Comparison of ENCODE assay signal across 12 mouse cellular contexts in the genomic region with DNA sequence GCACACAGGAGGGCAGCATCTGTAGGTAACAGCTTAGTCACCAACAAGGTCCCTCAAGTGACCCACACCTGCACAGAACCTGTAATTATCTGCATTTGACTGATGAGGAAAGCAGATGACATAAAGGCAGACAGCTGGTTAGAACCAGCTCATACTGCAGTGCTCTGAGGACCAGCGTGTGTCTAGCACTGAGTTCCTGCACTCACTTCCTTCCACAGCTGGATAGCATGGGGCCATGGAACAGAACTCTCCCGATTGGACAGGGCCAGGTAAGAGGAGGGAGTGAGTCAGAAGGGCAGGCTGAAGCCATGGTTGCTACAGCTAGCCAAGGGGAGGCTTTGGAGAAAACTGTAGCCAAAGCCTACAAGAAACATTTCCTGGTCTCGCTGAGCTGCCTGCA.
"Had no signal": no experiment of that assay in that cellular context is flagged by ENCODE, and none has a peak within 500 bp of the region (broad histone marks: within the 10 kb centered on the region; RNA-seq: fewer than 3 reads in every experiment).

No protein-coding gene starts in this region.

- DNase-seq: kidney, adult 18-20 months; kidney, postnatal 25 days; layer of hippocampus, postnatal 36 days; liver; liver, embryonic 13.5 days; liver, postnatal 0 days; right cerebral cortex, adult 18-20 months; right cerebral cortex, postnatal 25 days; thymus, postnatal 36 days had no signal

- H3K9me3 ChIP-seq: limb, embryonic 12.5 days; liver, embryonic 13.5 days; midbrain, embryonic 10.5 days had no signal

- H3K27me3 ChIP-seq: limb, embryonic 12.5 days; liver, embryonic 13.5 days had no signal

- H3K9ac ChIP-seq: limb, embryonic 12.5 days; liver, embryonic 13.5 days; liver, postnatal 0 days had no signal

- H3K4me2 ChIP-seq: limb, embryonic 12.5 days; liver, embryonic 13.5 days had no signal

- H3K4me1 ChIP-seq: liver, embryonic 13.5 days; midbrain, embryonic 10.5 days had no signal

- H3K27ac ChIP-seq: liver, embryonic 13.5 days; midbrain, embryonic 10.5 days had no signal

- ATAC-seq: liver, postnatal 0 days; midbrain, embryonic 16.5 days had no signal

- H3K4me3 ChIP-seq: limb, embryonic 12.5 days; liver, embryonic 13.5 days; midbrain, embryonic 10.5 days had no signal
